Mouse (Mus musculus): ENCODE results near the gene Slc9a1. TPM values are rescaled to one million over a fixed set of nuclear protein-coding genes. Genes with fewer than 3 reads are reported as not detected.

Gene Slc9a1
- polyA plus RNA-seq (2015; fragmentation: Nextera tagmentation; extraction: Ambion mirVana): 8.6 and 9.4 TPM in 2 replicates

GRCm38 (mm10) chr4:133369553-133370297 is at the start of gene Slc9a1:
TSS of gene Slc9a1 (plus strand) at chr4:133369706.
- peak within 1 kb of the TSS; percentile 95 for H3K9ac ChIP-seq
- no peaks in the 10 kb centered on the region for H3K9me3 ChIP-seq
- H3K27me3 ChIP-seq: no peaks in the 10 kb centered on the region
- H3K27ac ChIP-seq: peak within 1 kb of the TSS; percentile 81
- peak within 1 kb of the TSS; percentile 80 for H3K4me3 ChIP-seq
- peaks cover 2% of the 10 kb centered on the region for H3K36me3 ChIP-seq
- H3K4me2 ChIP-seq: peak within 1 kb of the TSS; percentile 74
- H3K4me1 ChIP-seq: peaks cover 43% of the 10 kb centered on the region
- under 1% methylated on average over 40 of the region's 40 CpGs for WGBS
- ATAC-seq (ENCODE audit: insufficient number of reproducible peaks, insufficient read depth, low FRiP score, low TSS enrichment, low read depth): peak; percentile 86

GRCm38 (mm10) chr4:133328129-133328528 is 41.4 kb upstream of the Slc9a1 start:
- no peak overlapping the region for H3K4me2 ChIP-seq
- WGBS: 81% methylated on average over 7 of the region's 7 CpGs
- H3K27me3 ChIP-seq: no peaks in the 10 kb centered on the region
- no peak overlapping the region for H3K27ac ChIP-seq
- no peak overlapping the region for H3K4me3 ChIP-seq
- H3K9me3 ChIP-seq: no peaks in the 10 kb centered on the region
- H3K9ac ChIP-seq: 0 out of 2 replicates have a peak overlapping the region, but pooled peaks have one; percentile 11
- 0 out of 2 replicates have a peak, but pooled peaks cover 4% of the 10 kb centered on the region for H3K4me1 ChIP-seq
- no peaks in the 10 kb centered on the region; the same call in none of the 2 replicates for H3K36me3 ChIP-seq
- ATAC-seq (ENCODE audit: insufficient number of reproducible peaks, insufficient read depth, low FRiP score, low TSS enrichment, low read depth): no peak

DNA sequence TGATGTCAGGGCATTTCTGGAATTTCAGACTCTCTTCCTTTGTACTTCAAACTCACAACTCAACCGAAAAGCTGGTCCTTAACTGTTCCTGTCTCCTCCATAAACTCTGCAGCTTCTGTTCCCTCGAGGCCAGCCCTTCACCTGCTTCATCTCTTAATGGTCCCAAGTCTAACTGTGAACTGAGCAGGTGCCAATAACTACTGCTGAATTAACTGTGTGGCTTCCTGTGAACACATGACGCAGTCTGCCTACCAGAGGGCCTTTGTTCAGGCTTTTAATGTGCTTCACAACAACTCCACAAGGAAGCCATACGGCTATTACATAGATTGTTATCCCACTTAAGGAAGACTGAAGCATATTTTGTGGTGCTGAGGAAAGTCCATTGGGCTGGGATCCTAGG is 39.2 kb upstream of the Slc9a1 start:
- Histone ChIP-seq H3K9me3 (no peaks in the 10 kb centered on the region), H3K9ac (no peak overlapping the region), H3K4me3 (no peak overlapping the region), H3K4me1 (0 out of 2 replicates have a peak, but pooled peaks cover 11% of the 10 kb centered on the region), H3K4me2 (no peak overlapping the region), H3K27ac (no peak overlapping the region), H3K27me3 (no peaks in the 10 kb centered on the region), H3K36me3 (no peaks in the 10 kb centered on the region; the same call in 1 of the 2 replicates)
- no peak for ATAC-seq (ENCODE audit: insufficient number of reproducible peaks, insufficient read depth, low FRiP score, low TSS enrichment, low read depth)
- 75% methylated on average over 4 of the region's 4 CpGs for WGBS

GRCm38 (mm10) chr4:133333306-133333705 is 36.2 kb upstream of the Slc9a1 start:
- Histone ChIP-seq H3K4me3 (no peak overlapping the region), H3K27me3 (no peaks in the 10 kb centered on the region), H3K4me1 (peaks cover 27% of the 10 kb centered on the region), H3K9ac (no peak overlapping the region), H3K36me3 (no peaks in the 10 kb centered on the region; the same call in 1 of the 2 replicates), H3K27ac (no peak overlapping the region), H3K9me3 (no peaks in the 10 kb centered on the region), H3K4me2 (no peak overlapping the region)
- 50% methylated on average over 6 of the region's 6 CpGs for WGBS
- no peak for ATAC-seq (ENCODE audit: insufficient number of reproducible peaks, insufficient read depth, low FRiP score, low TSS enrichment, low read depth)

DNA sequence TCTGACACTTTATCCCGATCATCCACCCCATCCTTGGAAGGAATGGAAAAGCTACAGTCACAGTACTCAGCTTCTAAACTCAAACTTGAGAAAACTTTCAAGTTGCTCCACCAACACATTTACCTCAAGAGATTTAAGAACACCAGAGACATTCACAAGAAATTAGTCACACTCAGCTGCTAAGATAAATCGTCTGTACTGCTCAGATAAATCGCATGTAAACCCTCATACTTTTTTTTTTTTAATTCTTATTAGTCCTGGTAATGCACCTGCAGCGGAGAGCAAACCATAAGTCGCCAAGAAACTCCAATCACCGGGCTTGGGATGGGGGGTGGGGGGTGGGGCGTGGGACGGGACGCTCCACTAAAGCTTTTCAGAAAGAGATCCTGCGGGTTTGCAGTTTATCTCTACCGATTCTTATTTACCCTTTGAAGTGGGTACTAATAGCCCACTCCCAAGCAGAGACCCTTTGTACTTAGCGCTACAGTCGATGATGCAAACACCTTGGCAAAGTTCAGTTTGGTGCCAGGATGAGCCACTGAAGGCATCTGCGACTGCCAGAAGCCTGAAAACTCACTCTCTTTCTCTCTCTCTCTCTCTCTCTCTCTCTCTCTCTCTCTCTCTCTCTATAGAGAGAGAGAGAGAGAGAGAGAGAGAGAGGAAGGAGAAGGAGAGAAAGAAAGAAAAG is 31.5 kb upstream of the Slc9a1 start:
- H3K4me2 ChIP-seq: peak overlapping the region; percentile 85
- H3K4me1 ChIP-seq: peaks cover 29% of the 10 kb centered on the region
- H3K4me3 ChIP-seq: peak overlapping the region; percentile 88
- ATAC-seq (ENCODE audit: insufficient number of reproducible peaks, insufficient read depth, low FRiP score, low TSS enrichment, low read depth): no peak
- H3K9ac ChIP-seq: peak overlapping the region; percentile 90
- no peaks in the 10 kb centered on the region for H3K36me3 ChIP-seq
- WGBS: 12% methylated on average over 14 of the region's 14 CpGs
- H3K27ac ChIP-seq: no peak overlapping the region
- H3K27me3 ChIP-seq: no peaks in the 10 kb centered on the region
- no peaks in the 10 kb centered on the region for H3K9me3 ChIP-seq

DNA sequence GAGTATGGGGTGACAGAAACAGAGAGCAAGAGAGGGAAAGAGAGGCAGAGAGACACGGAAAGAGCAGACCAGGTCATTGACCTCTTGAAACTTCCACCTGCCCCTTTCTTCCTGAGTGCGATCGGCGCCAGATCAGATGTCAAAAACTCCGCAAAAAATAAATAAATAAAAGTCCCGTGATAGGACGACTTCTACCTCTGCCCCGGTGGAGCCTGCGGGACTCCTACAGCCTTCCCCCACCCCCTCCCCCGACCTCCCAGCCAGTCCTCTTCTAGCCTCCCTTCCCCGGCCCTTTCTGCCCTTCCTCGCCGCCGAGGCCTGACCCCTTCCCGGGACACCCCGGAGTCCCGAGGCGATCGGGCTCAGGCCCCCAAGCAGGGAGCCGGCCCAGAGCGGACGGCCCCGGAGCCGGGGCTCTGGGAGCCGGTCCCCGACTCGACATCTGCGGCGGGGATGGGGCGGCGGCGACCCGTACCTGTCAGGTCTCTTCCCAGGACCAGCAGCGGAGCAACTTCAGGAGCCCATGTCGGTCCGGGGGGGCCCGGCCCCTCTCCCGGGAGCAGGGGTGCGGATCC is 30.9 kb upstream of the Slc9a1 start:
- H3K27ac ChIP-seq: peak overlapping the region; percentile 81
- no peak; the same call in 1 of the 2 replicates for ATAC-seq (ENCODE audit: insufficient number of reproducible peaks, insufficient read depth, low FRiP score, low TSS enrichment, low read depth)

DNA sequence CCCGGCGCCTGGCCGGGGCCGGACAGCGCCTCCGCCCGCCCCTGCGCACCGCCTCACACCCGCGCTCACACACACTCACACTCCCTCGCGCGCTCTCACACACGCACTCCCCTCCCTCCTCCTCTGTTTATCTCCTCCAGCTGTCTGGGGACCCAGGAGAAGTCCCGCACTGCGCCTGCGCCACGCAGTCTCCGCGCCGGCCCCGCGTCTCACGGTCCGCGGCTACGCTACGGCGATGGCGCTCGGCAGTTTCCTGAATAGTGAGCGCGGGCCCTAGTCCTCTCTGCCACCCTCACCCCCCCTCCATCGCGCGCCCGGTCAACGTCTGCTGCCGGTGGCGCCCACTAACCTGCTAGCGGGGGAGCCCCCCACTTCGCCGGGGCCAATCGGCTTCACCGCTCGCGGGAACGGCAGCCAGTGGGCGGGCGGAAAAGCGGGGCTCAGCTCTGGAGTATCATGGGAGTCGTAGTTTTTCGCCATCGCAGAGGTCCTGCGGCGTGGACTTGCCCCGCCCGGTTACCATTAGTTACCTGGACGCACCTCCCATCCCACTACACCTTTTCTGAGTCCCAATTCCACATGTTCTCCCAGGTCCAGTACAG is 30.3 kb upstream of the Slc9a1 start:
- ATAC-seq (ENCODE audit: insufficient number of reproducible peaks, insufficient read depth, low FRiP score, low TSS enrichment, low read depth): peak; percentile 95

More for the DNA sequence above, 30.9 kb upstream of the Slc9a1 start:
- Histone ChIP-seq H3K4me2 (peak overlapping the region; percentile 85), H3K9me3 (no peaks in the 10 kb centered on the region), H3K4me1 (peaks cover 24% of the 10 kb centered on the region), H3K4me3 (peak overlapping the region; percentile 88), H3K36me3 (no peaks in the 10 kb centered on the region), H3K9ac (peak overlapping the region; percentile 90), H3K27me3 (no peaks in the 10 kb centered on the region)
- 0% methylated on average over 39 of the region's 39 CpGs for WGBS

GRCm38 (mm10) chr4:133340217-133340616 is 29.3 kb upstream of the Slc9a1 start:
- H3K9me3 ChIP-seq: no peaks in the 10 kb centered on the region
- H3K4me3 ChIP-seq: no peak overlapping the region
- no peak overlapping the region for H3K4me2 ChIP-seq
- H3K27ac ChIP-seq: no peak overlapping the region
- 79% methylated on average over 2 of the region's 2 CpGs for WGBS
- H3K36me3 ChIP-seq: no peaks in the 10 kb centered on the region
- peaks cover 21% of the 10 kb centered on the region for H3K4me1 ChIP-seq
- no peaks in the 10 kb centered on the region for H3K27me3 ChIP-seq
- no peak for ATAC-seq (ENCODE audit: insufficient number of reproducible peaks, insufficient read depth, low FRiP score, low TSS enrichment, low read depth)
- H3K9ac ChIP-seq: no peak overlapping the region

More for the DNA sequence above, 30.3 kb upstream of the Slc9a1 start:
- Histone ChIP-seq H3K4me1 (peaks cover 21% of the 10 kb centered on the region), H3K36me3 (no peaks in the 10 kb centered on the region), H3K9ac (peak overlapping the region; percentile 90), H3K27ac (peak overlapping the region; percentile 81), H3K9me3 (no peaks in the 10 kb centered on the region), H3K4me3 (peak overlapping the region; percentile 88), H3K27me3 (no peaks in the 10 kb centered on the region), H3K4me2 (peak overlapping the region; percentile 85)
- WGBS: under 1% methylated on average over 56 of the region's 60 CpGs

DNA sequence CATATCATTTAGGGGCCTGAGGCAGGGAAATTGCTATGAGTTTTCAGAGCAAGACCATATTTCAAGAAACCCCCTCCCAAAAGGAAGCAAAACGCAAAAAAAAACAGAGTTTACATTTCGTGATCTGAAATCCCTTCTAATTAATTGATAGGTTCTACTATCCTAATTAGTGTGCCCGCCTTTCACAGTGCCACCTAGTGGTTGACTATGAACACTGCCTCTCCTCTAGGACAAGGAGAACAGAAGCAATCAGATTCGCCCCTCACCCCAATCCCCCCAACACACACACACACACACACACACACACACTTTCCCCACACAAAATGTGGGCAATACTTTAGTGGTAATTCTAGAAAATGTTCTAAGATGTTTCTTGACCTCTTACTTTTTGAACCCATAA is 25.4 kb upstream of the Slc9a1 start:
- H3K4me1 ChIP-seq: peaks cover 5% of the 10 kb centered on the region; the same call in 1 of the 2 replicates
- WGBS: 10% methylated on average over 4 of the region's 4 CpGs
- no peak overlapping the region for H3K9ac ChIP-seq
- H3K9me3 ChIP-seq: no peaks in the 10 kb centered on the region
- no peak overlapping the region for H3K4me3 ChIP-seq
- H3K4me2 ChIP-seq: no peak overlapping the region
- H3K36me3 ChIP-seq: no peaks in the 10 kb centered on the region
- no peak overlapping the region for H3K27ac ChIP-seq
- no peaks in the 10 kb centered on the region for H3K27me3 ChIP-seq
- no peak for ATAC-seq (ENCODE audit: insufficient number of reproducible peaks, insufficient read depth, low FRiP score, low TSS enrichment, low read depth)

GRCm38 (mm10) chr4:133345702-133346101 is 23.8 kb upstream of the Slc9a1 start:
- Histone ChIP-seq H3K27me3 (no peaks in the 10 kb centered on the region), H3K9ac (no peak overlapping the region), H3K27ac (no peak overlapping the region), H3K4me1 (no peaks in the 10 kb centered on the region), H3K9me3 (no peaks in the 10 kb centered on the region), H3K4me3 (no peak overlapping the region), H3K4me2 (no peak overlapping the region), H3K36me3 (no peaks in the 10 kb centered on the region)
- 86% methylated on average over 6 of the region's 6 CpGs for WGBS
- ATAC-seq (ENCODE audit: insufficient number of reproducible peaks, insufficient read depth, low FRiP score, low TSS enrichment, low read depth): no peak

DNA sequence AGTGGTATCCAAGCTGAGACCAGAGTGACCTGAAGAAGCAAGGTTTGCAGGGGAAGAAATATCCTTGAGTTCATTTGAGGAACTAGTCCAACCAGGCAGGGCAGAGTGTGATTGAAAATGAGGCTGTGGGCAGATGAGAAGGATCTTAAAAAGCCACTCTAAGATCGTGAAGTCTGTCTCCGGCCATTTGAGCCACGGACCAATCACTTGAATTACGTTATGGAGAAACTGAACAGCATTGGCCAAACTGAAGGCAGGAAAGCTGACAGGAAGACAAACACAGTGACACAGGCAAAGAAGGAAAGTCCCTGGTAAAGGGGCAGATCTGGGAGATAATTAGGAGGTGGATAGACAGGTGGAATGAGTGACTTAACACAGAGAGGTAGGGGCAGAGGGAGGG is 22.9 kb upstream of the Slc9a1 start:
- Histone ChIP-seq H3K9me3 (no peaks in the 10 kb centered on the region), H3K4me3 (no peak overlapping the region)
- WGBS: 71% methylated on average over 4 of the region's 4 CpGs

More for the DNA sequence above, 22.9 kb upstream of the Slc9a1 start:
- Histone ChIP-seq H3K9ac (no peak overlapping the region), H3K27me3 (no peaks in the 10 kb centered on the region), H3K27ac (no peak overlapping the region), H3K36me3 (no peaks in the 10 kb centered on the region), H3K4me1 (no peaks in the 10 kb centered on the region), H3K4me2 (no peak overlapping the region)
- no peak for ATAC-seq (ENCODE audit: insufficient number of reproducible peaks, insufficient read depth, low FRiP score, low TSS enrichment, low read depth)

Measured in embryonic facial prominence, embryonic 13.5 days (tissue).